Mouse (Mus musculus) forelimb bud, embryonic 11.5 days (tissue): ENCODE data around the gene Cyp4a30b.
"Not testable (repeated sequence)": the region's sequence is repeated elsewhere in the genome, so short reads cannot be mapped to it uniquely, and the experiment has no call there.

Experiments used
- DNase-seq: peaks from one replicate; pipeline ENCODE4 v3.0.0-alpha.2; 2012; ENCODE audit warnings: low read depth, low spot score

Cyp4a30b gene

GRCm38 (mm10) chr4:115452304-115452703, at the start of gene Cyp4a30b:
Gene Cyp4a30b (plus strand): TSS chr4:115452604.
- DNase-seq: no peak

GRCm38 (mm10) chr4:115411324-115411723, 41.1 kb upstream of the Cyp4a30b start, which contains the start of gene Cyp4a12b:
Gene Cyp4a12b (plus strand): TSS chr4:115411624.
- not testable (repeated sequence) for DNase-seq

GRCm38 (mm10) chr4:115450577-115451137, 1.7 kb upstream of the Cyp4a30b start:
- DNase-seq: no peak

- DNase-seq: not testable (repeated sequence)
These were observed 21.2 kb downstream of the Cyp4a30b start for GRCm38 (mm10) chr4:115473585-115473984.

- not testable (repeated sequence) for DNase-seq
These were observed 23.6 kb downstream of the Cyp4a30b start for GRCm38 (mm10) chr4:115476051-115476450.

- DNase-seq: no peak
These were observed 28.7 kb downstream of the Cyp4a30b start for GRCm38 (mm10) chr4:115481006-115481652.

- no peak for DNase-seq
These were observed 43.6 kb downstream of the Cyp4a30b start, which contains the start of gene Cyp4a14 for GRCm38 (mm10) chr4:115496001-115496400. Gene Cyp4a14 (minus strand): TSS chr4:115496142.

GRCm38 (mm10) chr4:115497466-115497865, 45.1 kb downstream of the Cyp4a30b start:
- DNase-seq: no peak

- not testable (repeated sequence) for DNase-seq
These were observed 61.6 kb downstream of the Cyp4a30b start for GRCm38 (mm10) chr4:115513964-115514363.

- not testable (repeated sequence) for DNase-seq
These were observed 65.6 kb downstream of the Cyp4a30b start, which contains the start of gene Cyp4a10 for GRCm38 (mm10) chr4:115518000-115518399. Gene Cyp4a10 (plus strand): TSS chr4:115518264.

- no peak for DNase-seq
These were observed 67.0 kb downstream of the Cyp4a30b start for GRCm38 (mm10) chr4:115519444-115519843.
